Mouse (Mus musculus) CH12.LX (cell line): ENCODE measurements around the gene Hist1h4b. TPM values are rescaled to one million over a fixed set of nuclear protein-coding genes. Genes with fewer than 3 reads are reported as not detected.

ENCODE experiments used
- DNase-seq: peaks from one replicate; pipeline ENCODE4 v3.0.0-alpha.2; 2013; ENCODE audit errors: extremely low read depth
- H3K27ac ChIP-seq: 2 replicates; pipeline ENCODE4 v1.5.1; 2012; ENCODE audit warnings: low read depth, mild to moderate bottlenecking, control low read depth, moderate library complexity; ENCODE audit not compliant: insufficient read depth
- H3K27me3 ChIP-seq: replicated peaks from 2 replicates; pipeline ENCODE3; 2012; ENCODE audit warnings: inconsistent platforms
- H3K36me3 ChIP-seq, 2 experiments: replicated peaks in 1 of 2; 2 replicates each; pipeline versions ENCODE3 to v1.6.1; 2012; ENCODE audit warnings: inconsistent platforms in 1 of 2, low read length in 1 of 2, mild to moderate bottlenecking in 1 of 2, mixed read lengths in 1 of 2, moderate library complexity in 1 of 2; ENCODE audit not compliant: control insufficient read depth in 1 of 2, insufficient read depth in 1 of 2
- H3K4me1 ChIP-seq, 2 experiments: 2 replicates each; pipeline ENCODE4 v1.6.1; 2012; ENCODE audit warnings: inconsistent platforms in 1 of 2, moderate library complexity in 1 of 2; ENCODE audit not compliant: insufficient read depth in 2 of 2, control insufficient read depth in 1 of 2
- H3K4me2 ChIP-seq: 2 replicates; pipeline ENCODE4 v1.6.1; 2012; ENCODE audit warnings: low read depth, mild to moderate bottlenecking, control low read depth; ENCODE audit not compliant: poor library complexity, insufficient read depth, severe bottlenecking
- H3K4me3 ChIP-seq, 3 experiments: fragments of 150-350 bp in 1 of 3; sonication (generic) in 1 of 3; replicated peaks in 1 of 3; 2 replicates each; pipeline versions ENCODE3 to v1.5.1; 2011 to 2012; ENCODE audit warnings: low read depth in 2 of 3, low read length in 2 of 3, mild to moderate bottlenecking in 2 of 3, moderate library complexity in 2 of 3, control low read depth in 1 of 3, improper control_type of control experiment in 1 of 3, inconsistent platforms in 1 of 3, mixed read lengths in 1 of 3; ENCODE audit not compliant: poor library complexity in 1 of 3
- H3K79me2 ChIP-seq: replicated peaks from 2 replicates; pipeline ENCODE4 v1.6.1; 2012; ENCODE audit warnings: mild to moderate bottlenecking, moderate library complexity; ENCODE audit not compliant: control insufficient read depth, poor library complexity, insufficient read depth, severe bottlenecking; ENCODE audit errors: extremely low read depth
- H3K9ac ChIP-seq: 2 replicates; pipeline ENCODE4 v1.6.1; 2012; ENCODE audit warnings: low read depth, mild to moderate bottlenecking, control low read depth, moderate library complexity; ENCODE audit not compliant: insufficient read depth
- H3K9me3 ChIP-seq: replicated peaks from 2 replicates; pipeline ENCODE3; 2012; ENCODE audit warnings: low read length, inconsistent platforms, mixed read lengths
- BHLHE40 ChIP-seq: IDR thresholded peaks from 2 replicates; pipeline ENCODE4 v1.6.1; 2011; ENCODE audit warnings: mild to moderate bottlenecking, low read depth, low read length, improper control_type of control experiment
- CHD1 ChIP-seq: IDR thresholded peaks from 2 replicates; pipeline ENCODE4 v1.6.1; 2012; ENCODE audit warnings: low read depth, low read length, improper control_type of control experiment, inconsistent platforms
- CHD2 ChIP-seq: IDR thresholded peaks from 2 replicates; pipeline ENCODE4 v1.6.1; 2011; ENCODE audit warnings: low read length, improper control_type of control experiment
- CTCF ChIP-seq, 2 experiments: IDR thresholded peaks in 1 of 2; conservative IDR thresholded peaks in 1 of 2; 2 replicates each; pipeline ENCODE4 v1.5.1; 2011 to 2012; ENCODE audit warnings: low read depth in 2 of 2, low read length in 2 of 2, improper control_type of control experiment in 1 of 2, inconsistent platforms in 1 of 2, mild to moderate bottlenecking in 1 of 2, moderate library complexity in 1 of 2
- EP300 ChIP-seq: IDR thresholded peaks from 2 replicates; pipeline ENCODE4 v1.6.1; 2011; ENCODE audit warnings: low read length, improper control_type of control experiment
- ETS1 ChIP-seq: conservative IDR thresholded peaks from 2 replicates; pipeline ENCODE4 v1.6.1; 2012; ENCODE audit warnings: low read depth, mild to moderate bottlenecking, inconsistent platforms, low read length, improper control_type of control experiment, moderate library complexity
- GABPA ChIP-seq: IDR thresholded peaks from 2 replicates; pipeline ENCODE4 v1.6.1; 2012; ENCODE audit warnings: low read depth, low read length, improper control_type of control experiment, inconsistent platforms; ENCODE audit not compliant: insufficient replicate concordance
- HCFC1 ChIP-seq: IDR thresholded peaks from 2 replicates; pipeline ENCODE4 v1.6.1; 2012; ENCODE audit warnings: low read depth, mild to moderate bottlenecking, inconsistent platforms, low read length, improper control_type of control experiment
- JUND ChIP-seq: conservative IDR thresholded peaks from 2 replicates; pipeline ENCODE4 v1.6.1; 2011; ENCODE audit warnings: low read depth, low read length, improper control_type of control experiment
- MAFK ChIP-seq: IDR thresholded peaks from 2 replicates; pipeline ENCODE4 v1.6.1; 2011; ENCODE audit warnings: low read length, improper control_type of control experiment; ENCODE audit not compliant: insufficient replicate concordance
- MAX ChIP-seq: IDR thresholded peaks from 2 replicates; pipeline ENCODE4 v1.6.1; 2011; ENCODE audit warnings: low read length, improper control_type of control experiment
- MEF2A ChIP-seq: IDR thresholded peaks from 2 replicates; pipeline ENCODE4 v1.6.1; 2014; ENCODE audit warnings: low read depth, mild to moderate bottlenecking, inconsistent platforms, low read length, improper control_type of control experiment, borderline replicate concordance
- MXI1 ChIP-seq: IDR thresholded peaks from 2 replicates; pipeline ENCODE4 v1.6.1; 2011; ENCODE audit warnings: mild to moderate bottlenecking, low read depth, low read length, improper control_type of control experiment
- MYC ChIP-seq: IDR thresholded peaks from 2 replicates; pipeline ENCODE4 v1.6.1; 2011; ENCODE audit warnings: low read depth, mild to moderate bottlenecking, improper control_type of control experiment, low read length
- NRF1 ChIP-seq: IDR thresholded peaks from 2 replicates; pipeline ENCODE4 v1.6.1; 2014; ENCODE audit warnings: low read depth, mild to moderate bottlenecking, inconsistent platforms, low read length, improper control_type of control experiment, moderate library complexity
- POLR2A ChIP-seq: IDR thresholded peaks from 2 replicates; pipeline ENCODE4 v1.6.1; 2011; ENCODE audit warnings: low read depth, mild to moderate bottlenecking, improper control_type of control experiment, low read length
- RCOR1 ChIP-seq: conservative IDR thresholded peaks from 2 replicates; pipeline ENCODE4 v1.6.1; 2012; ENCODE audit warnings: low read depth, mild to moderate bottlenecking, inconsistent platforms, low read length, improper control_type of control experiment
- SIN3A ChIP-seq: IDR thresholded peaks from 2 replicates; pipeline ENCODE4 v1.6.1; 2012; ENCODE audit warnings: low read length, improper control_type of control experiment, inconsistent platforms
- TBP ChIP-seq: conservative IDR thresholded peaks from 2 replicates; pipeline ENCODE4 v1.6.1; 2011; ENCODE audit warnings: low read depth, low read length, improper control_type of control experiment
- TCF12 ChIP-seq: IDR thresholded peaks from 2 replicates; pipeline ENCODE4 v1.6.1; 2014; ENCODE audit warnings: low read depth, mild to moderate bottlenecking, inconsistent platforms, low read length, improper control_type of control experiment
- USF1 ChIP-seq: IDR thresholded peaks from 2 replicates; pipeline ENCODE4 v1.6.1; 2014; ENCODE audit warnings: low read depth, mild to moderate bottlenecking, inconsistent platforms, low read length, improper control_type of control experiment
- USF2 ChIP-seq: conservative IDR thresholded peaks from 2 replicates; pipeline ENCODE4 v1.6.1; 2011; ENCODE audit warnings: low read depth, low read length, improper control_type of control experiment
- ZKSCAN1 ChIP-seq: IDR thresholded peaks from 2 replicates; pipeline ENCODE4 v1.6.1; 2012; ENCODE audit warnings: low read depth, inconsistent platforms, low read length, improper control_type of control experiment, borderline replicate concordance
- dilution Hi-C: fragments of 300-500 bp; cut with MboI; formaldehyde crosslinking; loops from 2 replicates; pipeline ENCODE4 v1.14.3; 2020; ENCODE audit warnings: low sequenced_read_pairs; ENCODE audit not compliant: extremely low pct_unique_long_range_greater_than_20kb, extremely low pct_ligation_motif_present
- in situ Hi-C: fragments of 300-500 bp; cut with MboI; formaldehyde crosslinking; loops from 3 replicates; pipeline ENCODE4 v1.14.3; 2019; ENCODE audit warnings: low sequenced_read_pairs, low pct_ligation_motif_present, low pct_unique_long_range_greater_than_20kb, mixed read lengths
- polyA plus RNA-seq: library from polyadenylated mRNA; unstranded; fragments of >175 nt; gene quantifications from 2 replicates; pipeline ENCODE4 v1.2.1, GENCODE M21; 2012; ENCODE audit warnings: low read depth; ENCODE audit not compliant: insufficient read length
- total RNA-seq, 2 experiments: library from RNA; depleted of rRNA; stranded (reverse); fragments of 300-350 nt in 1 of 2; fragments of >200 nt in 1 of 2; gene quantifications; 2 replicates each; pipeline ENCODE4 v1.2.3; 2012 to 2014

Hist1h4b gene
- total and polyA plus RNA-seq, 3 experiments, result 3.5 to 2,552 (median 24.8) TPM

GRCm38 (mm10) chr13:23724239-23724638 lies 32.6 kb upstream of the Hist1h4b start:
- no peak overlapping the region for H3K9ac ChIP-seq
- H3K4me2 ChIP-seq, result no peak overlapping the region
- H3K36me3 ChIP-seq, result no peaks in the 10 kb centered on the region
- H3K79me2 ChIP-seq, result no peaks in the 10 kb centered on the region
- TF ChIP-seq EP300, result no peak
- no peaks in the 10 kb centered on the region for H3K9me3 ChIP-seq
- no peak overlapping the region for H3K27ac ChIP-seq
- H3K27me3 ChIP-seq, result no peaks in the 10 kb centered on the region
- no peaks in the 10 kb centered on the region for H3K4me1 ChIP-seq
- no peak for DNase-seq
- dilution Hi-C loops, result no loop called here
- no peak overlapping the region for H3K4me3 ChIP-seq
- in situ Hi-C loops, result loop anchor here (10.0 kb wide), 1 partner anchor 89 kb away; no protein-coding TSS in a partner anchor

- Histone ChIP-seq H3K4me1 (no peaks in the 10 kb centered on the region), H3K4me3 (no peak overlapping the region), H3K36me3 (no peaks in the 10 kb centered on the region), H3K9me3 (no peaks in the 10 kb centered on the region), H3K79me2 (no peaks in the 10 kb centered on the region), H3K27ac (no peak overlapping the region), H3K4me2 (no peak overlapping the region), H3K27me3 (no peaks in the 10 kb centered on the region), H3K9ac (no peak overlapping the region)
- dilution Hi-C loops (no loop called here), in situ Hi-C loops (loop anchor here (10.0 kb wide), 1 partner anchor 90 kb away; no protein-coding TSS in a partner anchor)
- no peak for DNase-seq
- TF ChIP-seq TCF12 (no peak), BHLHE40 (no peak), HCFC1 (no peak), TBP (no peak), JUND (no peak), NRF1 (no peak), ZKSCAN1 (no peak), RCOR1 (no peak), CHD1 (no peak), GABPA (no peak), ETS1 (no peak)
Measured at GRCm38 (mm10) chr13:23725213-23725612, 31.6 kb upstream of the Hist1h4b start.

- H3K27ac ChIP-seq, result no peak overlapping the region
- no peaks in the 10 kb centered on the region for H3K9me3 ChIP-seq
- no peaks in the 10 kb centered on the region for H3K4me1 ChIP-seq
- H3K36me3 ChIP-seq, result no peaks in the 10 kb centered on the region
- in situ Hi-C loops, result loop anchor here (10.0 kb wide), 1 partner anchor 94 kb away; no protein-coding TSS in a partner anchor
- TF ChIP-seq MEF2A (no peak), MAX (no peak), GABPA (no peak), MYC (no peak), CHD2 (no peak), CTCF (conservative IDR thresholded peaks at IDR 0.05 in 1 of 2, IDR thresholded peaks at IDR 0.05 in 1 of 2; ENCODE audit: low read depth in 2 of 2, low read length in 2 of 2) (no peak), SIN3A (no peak), TCF12 (no peak), USF2 (no peak), ETS1 (no peak), USF1 (no peak), JUND (no peak), POLR2A (no peak), MAFK (no peak), NRF1 (no peak), MXI1 (no peak)
- TF ChIP-seq, all 38 proteins: peak for 0
- no peak overlapping the region for H3K9ac ChIP-seq
- H3K4me2 ChIP-seq, result no peak overlapping the region
- H3K27me3 ChIP-seq, result no peaks in the 10 kb centered on the region
- dilution Hi-C loops, result no loop called here
- no peak overlapping the region for H3K4me3 ChIP-seq
- H3K79me2 ChIP-seq, result no peaks in the 10 kb centered on the region
- DNase-seq, result no peak
Measured at GRCm38 (mm10) chr13:23728472-23729191, 28.2 kb upstream of the Hist1h4b start.
